Mouse (Mus musculus) liver, embryonic 14.5 days (tissue): Measurements from ENCODE around the gene Bclaf3. TPM values are rescaled to one million over a fixed set of nuclear protein-coding genes. Genes with fewer than 3 reads are reported as not detected.
"Not testable (repeated sequence)": the region's sequence is repeated elsewhere in the genome, so short reads cannot be mapped to it uniquely, and the experiment has no call there.

Experiments
- ATAC-seq: fragments of 200-750 bp; cut with Nextera tagmentation; 2 replicates; pipeline ENCODE4 v1.8.0; 2017; ENCODE audit warnings: moderate number of reproducible peaks, mild to moderate bottlenecking, moderate library complexity; ENCODE audit not compliant: insufficient read depth
- DNase-seq, 3 experiments: peaks; one replicate each; pipeline ENCODE4 v3.0.0-alpha.2; 2012 to 2013; ENCODE audit warnings: low read depth in 3 of 3, low spot score in 3 of 3
- H3K27ac ChIP-seq: fragments of 300-500 bp; sonication (generic); 2 replicates; pipeline ENCODE4 v1.5.1; 2014; ENCODE audit warnings: moderate library complexity, mild to moderate bottlenecking, control low read depth, inconsistent platforms
- H3K27me3 ChIP-seq: fragments of 300-500 bp; sonication (generic); 2 replicates; pipeline ENCODE4 v1.6.1; 2014; ENCODE audit warnings: mild to moderate bottlenecking, low read length, moderate library complexity; ENCODE audit not compliant: control insufficient read depth, insufficient read depth
- H3K36me3 ChIP-seq: fragments of 300-500 bp; sonication (generic); replicated peaks from 2 replicates; pipeline ENCODE4 v1.6.1; 2014; ENCODE audit warnings: low read depth; ENCODE audit not compliant: control insufficient read depth, insufficient read depth
- H3K4me1 ChIP-seq, 2 experiments: fragments of 200-500 bp in 1 of 2; fragments of 300-500 bp in 1 of 2; sonication (generic) in 1 of 2; replicated peaks; 2 replicates each; pipeline ENCODE4 v1.6.1; 2012 to 2014; ENCODE audit warnings: antibody characterized with exemption in 1 of 2, inconsistent platforms in 1 of 2, low read length in 1 of 2; ENCODE audit not compliant: control insufficient read depth in 2 of 2, insufficient read depth in 2 of 2
- H3K4me2 ChIP-seq: fragments of 300-500 bp; sonication (generic); 2 replicates; pipeline ENCODE4 v1.6.1; 2014; ENCODE audit warnings: low read depth, mild to moderate bottlenecking, control low read depth, moderate library complexity
- H3K4me3 ChIP-seq, 2 experiments: fragments of 200-500 bp in 1 of 2; fragments of 300-500 bp in 1 of 2; sonication (generic) in 1 of 2; 2 replicates each; pipeline ENCODE4 v1.5.1; 2012 to 2014; ENCODE audit warnings: low read depth in 2 of 2, low read length in 2 of 2, mild to moderate bottlenecking in 2 of 2, control low read depth in 1 of 2, inconsistent platforms in 1 of 2, moderate library complexity in 1 of 2; ENCODE audit not compliant: insufficient read depth in 1 of 2
- H3K9ac ChIP-seq: fragments of 300-500 bp; sonication (generic); replicated peaks from 2 replicates; pipeline ENCODE4 v1.6.1; 2014; ENCODE audit warnings: mild to moderate bottlenecking, control low read depth, moderate library complexity
- H3K9me3 ChIP-seq: fragments of 300-500 bp; sonication (generic); 2 replicates; pipeline ENCODE4 v1.6.1; 2016; ENCODE audit warnings: low read length, mixed read lengths; ENCODE audit not compliant: control insufficient read depth
- CTCF ChIP-seq: IDR thresholded peaks from 2 replicates; pipeline ENCODE4 v1.5.1; 2016; ENCODE audit warnings: antibody characterized with exemption, low read depth, control low read depth
- EP300 ChIP-seq: IDR thresholded peaks from 2 replicates; pipeline ENCODE4 v1.6.1; 2016; ENCODE audit warnings: antibody characterized with exemption, low read depth
- WGBS: fragments of 180-500 bp; shearing (Covaris S2); extraction: QIAGEN DNeasy Blood & Tissue Kit; methylation state at CpG from one replicate; pipeline ENCODE4 v1.1.7; 2014; ENCODE audit not compliant: insufficient replicate concordance; 5-methylcytosine and 5-hydroxymethylcytosine counted together
- polyA plus RNA-seq, 2 experiments: library from polyadenylated mRNA; depleted of rRNA in 1 of 2; stranded (reverse) in 1 of 2; unstranded in 1 of 2; fragments of >200 nt; fragmentation: Nextera tagmentation in 1 of 2; extraction: Ambion mirVana in 1 of 2; gene quantifications; 2 replicates each; pipeline versions ENCODE4 v1.2.1 to v1.2.3; 2012 to 2014

The Bclaf3 gene
- polyA plus RNA-seq, 2 experiments, result 5.8 to 6.6 TPM

DNA sequence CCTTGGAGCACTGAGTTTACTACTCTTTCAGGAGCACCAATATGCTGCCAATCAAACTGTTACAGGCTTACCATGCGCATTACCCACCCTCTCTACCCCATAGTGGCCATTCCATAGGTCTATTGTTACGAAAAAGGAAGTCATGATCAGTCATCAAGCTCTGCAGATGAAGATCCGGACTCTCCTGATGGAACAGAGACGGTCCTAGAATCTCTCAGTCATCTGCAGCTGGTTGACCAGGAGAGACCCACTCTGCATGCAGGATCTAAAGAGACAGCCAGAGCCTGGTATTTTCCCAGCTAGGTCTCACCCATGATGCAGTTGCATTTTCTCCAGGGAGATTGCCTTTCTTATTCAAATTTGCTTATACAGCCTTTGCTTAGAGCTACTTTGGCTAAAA lies 3.8 kb upstream of the Bclaf3 start:
- Histone ChIP-seq H3K9ac (no peak overlapping the region), H3K4me1 (no peaks in the 10 kb centered on the region), H3K27ac (no peak overlapping the region), H3K4me3 (no peak overlapping the region), H3K36me3 (no peaks in the 10 kb centered on the region), H3K4me2 (no peak overlapping the region), H3K27me3 (no peaks in the 10 kb centered on the region), H3K9me3 (no peaks in the 10 kb centered on the region)
- ATAC-seq (no peak), DNase-seq (no peak)
- TF ChIP-seq CTCF, result no peak
- no peak for TF ChIP-seq EP300
- 67% methylated on average over 4 of the region's 4 CpGs for WGBS

DNA sequence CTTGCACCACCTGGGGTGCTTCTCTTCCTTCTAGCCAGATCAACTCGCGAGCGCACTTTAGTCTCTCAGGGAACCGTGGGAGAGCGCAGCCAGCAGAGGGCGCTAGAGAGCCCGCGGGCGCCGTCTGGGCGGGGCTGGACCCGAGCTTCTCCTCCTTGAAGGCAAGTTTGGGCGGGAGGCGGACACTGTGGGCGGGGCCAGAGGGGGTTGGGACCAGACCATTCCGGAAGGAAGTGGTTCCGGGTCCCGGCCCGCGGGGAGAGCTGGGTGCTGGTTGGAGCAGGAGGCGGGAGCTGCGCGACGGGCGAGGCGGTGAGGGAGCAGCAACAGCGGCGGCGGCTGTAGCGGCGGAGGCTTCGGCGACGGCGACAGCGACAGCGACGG lies 5.9 kb downstream of the Bclaf3 start:
- peak; percentile 98 for TF ChIP-seq CTCF
- TF ChIP-seq EP300, result no peak
- DNase-seq, result peak; percentile 91 to 92 (median 91)
- H3K27ac ChIP-seq, result peak overlapping the region; percentile 66
- peaks cover 3 to 4% of the 10 kb centered on the region in 2 experiments; a peak in 2 of 4 replicates for H3K4me1 ChIP-seq
- H3K36me3 ChIP-seq, result no peaks in the 10 kb centered on the region
- no peaks in the 10 kb centered on the region for H3K27me3 ChIP-seq
- WGBS, result 5% methylated on average over 36 of the region's 38 CpGs
- H3K4me2 ChIP-seq, result peak overlapping the region; percentile 66
- no peaks in the 10 kb centered on the region for H3K9me3 ChIP-seq
- peak overlapping the region; percentile 79 for H3K9ac ChIP-seq
- peak overlapping the region; percentile 73 to 82 for H3K4me3 ChIP-seq
- peak; percentile 98 for ATAC-seq

DNA sequence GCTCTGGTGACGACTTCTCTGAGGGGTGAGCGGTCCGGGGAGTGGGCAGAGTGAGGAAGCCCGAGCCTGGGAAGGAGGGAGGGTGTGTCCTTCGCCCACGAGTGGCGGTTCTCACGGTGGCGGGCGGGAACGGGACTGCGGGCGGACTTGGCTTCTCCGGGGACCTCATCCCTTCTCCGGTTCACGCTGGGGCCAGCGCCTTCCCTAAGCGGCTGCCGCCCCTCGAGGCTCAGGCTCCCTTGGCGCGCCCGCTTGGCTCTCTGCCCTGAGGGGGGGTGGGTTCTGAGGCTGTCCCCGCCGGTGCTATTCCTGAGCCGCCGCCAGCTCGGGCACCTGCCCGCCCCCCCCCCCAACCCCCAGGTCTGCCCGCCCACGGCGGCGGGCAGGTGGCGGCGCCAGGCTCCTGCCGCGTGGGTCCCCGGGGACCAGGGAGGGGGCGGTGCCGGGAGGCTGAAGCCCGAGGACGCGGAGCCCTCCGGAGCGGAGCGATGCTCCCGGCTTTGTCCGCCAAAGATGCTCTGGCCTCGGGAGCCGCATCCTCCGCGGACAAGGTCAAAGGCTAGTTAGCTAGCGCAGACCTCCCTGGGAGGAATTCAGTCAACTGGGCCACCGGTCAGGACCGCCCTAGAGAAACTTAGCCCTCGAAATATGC lies 6.4 kb downstream of the Bclaf3 start:
- WGBS, result 14% methylated on average over 29 of the region's 56 CpGs

DNA sequence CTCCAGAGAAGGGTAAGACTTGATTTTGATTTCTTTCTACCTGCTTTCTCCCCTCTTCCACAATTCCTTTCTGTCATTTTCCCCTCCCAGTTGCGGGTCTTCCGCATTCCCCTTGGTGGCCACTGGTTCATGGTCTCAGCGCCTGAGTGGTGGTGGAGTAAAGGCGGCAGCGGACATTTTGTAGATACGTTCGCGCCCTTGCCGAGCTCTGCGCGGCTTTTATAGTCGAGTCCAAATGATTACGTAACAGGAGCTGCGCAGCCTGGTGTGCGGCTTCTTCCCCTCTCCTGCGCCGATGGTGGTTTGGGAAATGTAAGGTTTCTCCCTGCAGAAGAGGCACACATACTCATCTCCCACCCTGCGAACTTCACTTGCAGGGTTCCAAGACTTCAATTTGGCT lies 15.4 kb downstream of the Bclaf3 start:
- Histone ChIP-seq H3K4me1 (peaks cover 0 to 3% of the 10 kb centered on the region in 2 experiments; a peak in 1 of 4 replicates), H3K36me3 (no peaks in the 10 kb centered on the region), H3K27me3 (no peaks in the 10 kb centered on the region), H3K27ac (no peak overlapping the region), H3K9me3 (no peaks in the 10 kb centered on the region), H3K4me2 (no peak overlapping the region), H3K4me3 (no peak overlapping the region), H3K9ac (no peak overlapping the region)
- ATAC-seq (no peak), DNase-seq (no peak)
- TF ChIP-seq EP300 (no peak), CTCF (no peak)
- WGBS, result 81% methylated on average over 18 of the region's 18 CpGs

More for the DNA sequence above, 6.4 kb downstream of the Bclaf3 start:
- H3K27ac ChIP-seq, result peak overlapping the region; percentile 66
- peak overlapping the region; percentile 73 to 82 for H3K4me3 ChIP-seq
- no peak for TF ChIP-seq CTCF
- no peak for TF ChIP-seq EP300
- H3K27me3 ChIP-seq, result no peaks in the 10 kb centered on the region
- peak; percentile 70 for ATAC-seq
- peak overlapping the region; percentile 79 for H3K9ac ChIP-seq
- peak overlapping the region; percentile 66 for H3K4me2 ChIP-seq
- peak in 1 of 3 experiments; percentile 6 for DNase-seq
- peaks cover 3 to 4% of the 10 kb centered on the region in 2 experiments; a peak in 2 of 4 replicates for H3K4me1 ChIP-seq
- H3K36me3 ChIP-seq, result no peaks in the 10 kb centered on the region
- H3K9me3 ChIP-seq, result no peaks in the 10 kb centered on the region

DNA sequence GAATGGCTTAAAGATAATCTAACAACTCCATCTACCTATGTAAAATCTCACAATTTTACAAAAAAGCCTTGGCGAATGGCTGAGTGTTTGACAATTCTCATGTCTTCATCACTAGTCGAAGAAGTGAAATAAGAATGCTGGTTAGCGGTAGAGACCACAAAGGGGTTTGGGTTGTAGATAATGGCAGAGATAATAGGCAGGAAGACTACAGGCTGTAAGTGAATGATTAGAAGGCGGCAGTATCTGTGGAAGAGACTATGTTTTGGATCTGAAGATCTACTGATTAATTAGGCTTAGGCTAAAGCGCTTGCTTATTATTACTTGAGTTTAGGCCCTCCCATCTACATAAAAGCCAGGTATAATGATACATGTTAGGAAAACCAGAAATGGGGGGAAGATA lies 20.6 kb downstream of the Bclaf3 start:
- WGBS, result 31% methylated on average over 5 of the region's 5 CpGs
- TF ChIP-seq EP300 (no peak), CTCF (no peak)
- no peak for ATAC-seq

DNA sequence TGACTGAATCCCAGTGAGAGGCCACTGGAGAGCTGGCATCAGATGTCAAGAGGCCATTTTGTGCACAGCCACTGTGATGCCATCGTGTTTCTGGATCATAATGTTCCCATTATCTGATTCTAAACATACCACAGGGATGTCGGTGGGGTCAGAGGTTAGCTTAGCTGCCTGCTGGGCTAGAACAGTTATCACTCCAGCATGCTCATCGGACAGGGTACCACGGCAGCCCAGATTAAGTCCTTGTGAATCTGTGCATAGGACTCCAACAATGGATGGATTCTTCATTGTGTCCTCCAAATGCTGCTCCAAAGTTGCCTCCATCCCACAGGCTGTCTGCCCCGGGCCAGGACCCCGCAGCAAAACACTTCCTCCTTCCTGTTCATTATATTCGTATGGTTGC lies 58.2 kb downstream of the Bclaf3 start:
- 74% methylated on average over 7 of the region's 7 CpGs for WGBS
- H3K27me3 ChIP-seq, result not testable (repeated sequence)

More for the DNA sequence above, 20.6 kb downstream of the Bclaf3 start:
- H3K4me1 ChIP-seq, result peaks cover 0 to 3% of the 10 kb centered on the region in 2 experiments; a peak in 1 of 4 replicates
- no peak overlapping the region for H3K27ac ChIP-seq
- no peak overlapping the region for H3K9ac ChIP-seq
- no peaks in the 10 kb centered on the region for H3K36me3 ChIP-seq
- H3K4me2 ChIP-seq, result no peak overlapping the region
- no peaks in the 10 kb centered on the region for H3K9me3 ChIP-seq
- H3K4me3 ChIP-seq, result no peak overlapping the region
- no peaks in the 10 kb centered on the region for H3K27me3 ChIP-seq
- no peak for DNase-seq

More for the DNA sequence above, 58.2 kb downstream of the Bclaf3 start:
- H3K9me3 ChIP-seq, H3K9ac ChIP-seq, H3K4me2 ChIP-seq, H3K4me1 ChIP-seq, H3K4me3 ChIP-seq, DNase-seq, H3K36me3 ChIP-seq, H3K27ac ChIP-seq, ATAC-seq: not testable (repeated sequence)
